Mouse (Mus musculus) c-Kit-positive CD71-negative TER-119-negative erythroid progenitor cells, embryonic 14.5 days (primary cell): ENCODE data around the gene Hrh1.
"Not testable (repeated sequence)": the region's sequence is repeated elsewhere in the genome, so short reads cannot be mapped to it uniquely, and the experiment has no call there.

Experiments used
- DNase-seq: peaks from one replicate; pipeline ENCODE4 v3.0.0-alpha.2; 2013; ENCODE audit warnings: low read depth

The Hrh1 gene

GRCm38 (mm10) chr6:114462747-114463146 lies 65.0 kb downstream of the Hrh1 start:
- DNase-seq = peak; percentile 13

DNA sequence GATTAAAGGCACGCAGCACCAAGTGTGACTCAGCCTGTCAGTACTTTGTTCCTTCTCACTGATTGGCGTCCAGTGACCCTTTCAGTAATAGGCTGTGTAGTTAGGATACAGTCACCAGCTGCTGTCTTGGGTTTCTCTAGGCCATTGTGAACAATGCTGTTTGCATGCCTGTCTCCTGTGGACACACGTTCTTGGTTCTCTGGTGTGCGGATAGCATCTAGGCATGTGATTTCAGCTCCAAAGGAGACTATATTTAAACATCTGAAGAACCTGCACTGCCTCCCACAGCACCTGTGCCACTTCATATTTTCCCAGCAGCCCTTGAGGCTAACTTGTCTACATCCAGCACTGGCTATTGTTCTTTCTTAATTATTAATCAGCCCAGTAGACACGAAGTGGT lies 75.8 kb downstream of the Hrh1 start:
- no peak for DNase-seq

DNA sequence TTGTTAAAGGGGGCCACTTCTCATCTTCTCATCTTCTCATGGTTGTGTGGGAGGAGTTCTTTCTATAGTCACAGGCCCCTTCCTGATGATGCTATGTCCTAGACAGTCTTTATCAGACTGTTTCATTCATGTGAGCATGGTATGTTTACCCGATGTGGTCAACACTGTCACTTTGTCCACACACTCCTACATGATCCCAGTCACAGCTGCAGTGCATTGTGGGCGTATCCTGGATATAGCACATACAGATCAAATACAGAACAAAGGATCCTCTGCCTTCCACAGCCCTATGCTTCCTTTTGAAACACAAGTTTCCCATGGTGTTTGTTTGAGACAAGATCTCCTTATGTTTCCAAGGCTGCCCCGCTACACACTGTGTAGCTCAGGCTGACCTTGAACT lies 76.3 kb downstream of the Hrh1 start:
- DNase-seq = no peak

GRCm38 (mm10) chr6:114474911-114475310 lies 77.2 kb downstream of the Hrh1 start:
- DNase-seq = no peak

DNA sequence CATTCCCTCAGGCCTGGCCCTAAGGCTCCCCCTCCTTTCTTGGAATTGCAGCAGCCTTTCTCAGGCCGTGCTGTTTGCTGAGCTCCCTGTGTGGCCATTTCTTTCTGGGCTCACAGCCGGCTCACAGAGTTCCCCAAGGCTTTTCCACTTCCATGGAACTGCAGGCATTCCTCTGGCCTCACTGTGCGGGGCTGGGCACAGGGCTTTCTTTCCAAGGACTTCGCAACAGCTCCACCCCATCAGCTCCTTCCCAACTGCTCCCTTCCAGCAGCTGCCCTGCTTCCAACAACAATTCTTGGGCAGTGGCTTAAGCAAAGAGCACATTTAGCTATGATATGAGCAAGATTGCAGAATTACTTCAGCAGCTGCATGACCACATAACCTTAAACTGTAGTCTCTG lies 81.0 kb downstream of the Hrh1 start:
- no peak for DNase-seq

DNA sequence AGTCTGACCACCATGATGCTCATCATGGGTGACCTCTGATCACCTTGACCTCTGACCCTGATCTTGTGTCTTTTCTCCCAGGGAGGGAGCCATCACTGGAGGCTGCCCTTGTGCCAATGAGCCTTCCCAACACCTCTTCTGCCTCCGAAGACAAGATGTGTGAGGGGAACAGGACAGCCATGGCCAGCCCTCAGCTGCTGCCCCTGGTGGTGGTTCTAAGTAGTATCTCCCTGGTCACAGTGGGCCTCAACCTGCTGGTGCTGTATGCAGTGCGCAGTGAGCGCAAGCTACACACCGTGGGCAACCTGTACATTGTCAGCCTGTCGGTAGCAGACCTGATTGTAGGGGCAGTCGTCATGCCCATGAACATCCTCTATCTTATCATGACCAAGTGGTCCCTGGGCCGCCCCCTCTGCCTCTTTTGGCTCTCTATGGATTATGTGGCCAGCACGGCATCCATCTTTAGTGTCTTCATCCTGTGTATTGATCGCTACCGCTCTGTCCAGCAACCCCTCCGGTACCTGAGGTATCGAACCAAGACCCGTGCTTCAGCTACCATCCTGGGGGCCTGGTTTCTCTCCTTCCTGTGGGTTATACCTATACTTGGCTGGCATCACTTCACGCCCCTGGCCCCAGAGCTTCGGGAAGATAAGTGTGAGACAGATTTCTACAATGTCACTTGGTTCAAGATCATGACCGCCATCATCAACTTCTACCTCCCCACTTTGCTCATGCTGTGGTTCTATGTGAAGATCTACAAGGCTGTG lies 82.1 kb downstream of the Hrh1 start:
- DNase-seq = no peak

DNA sequence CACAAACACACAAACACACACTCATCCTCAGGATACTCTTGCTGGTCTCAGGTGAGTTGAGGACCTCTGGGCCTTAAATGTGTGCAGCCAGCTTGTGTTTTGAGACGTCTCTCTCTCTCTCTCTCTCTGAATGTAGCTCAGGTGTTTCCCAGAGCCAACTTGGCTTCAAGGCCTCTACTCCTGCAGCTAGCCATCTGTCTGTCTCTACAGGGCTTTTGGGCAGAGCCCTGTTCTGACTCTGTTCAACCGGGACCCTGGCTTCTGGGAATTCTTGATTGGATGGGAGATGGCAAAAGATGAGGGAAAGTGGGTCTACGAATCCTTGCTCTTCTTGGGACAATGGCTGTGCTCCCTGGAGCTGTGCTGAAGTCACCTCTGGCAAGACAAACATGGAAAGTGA lies 91.6 kb downstream of the Hrh1 start:
- no peak for DNase-seq

GRCm38 (mm10) chr6:114492588-114492987 lies 94.9 kb downstream of the Hrh1 start:
- not testable (repeated sequence) for DNase-seq

DNA sequence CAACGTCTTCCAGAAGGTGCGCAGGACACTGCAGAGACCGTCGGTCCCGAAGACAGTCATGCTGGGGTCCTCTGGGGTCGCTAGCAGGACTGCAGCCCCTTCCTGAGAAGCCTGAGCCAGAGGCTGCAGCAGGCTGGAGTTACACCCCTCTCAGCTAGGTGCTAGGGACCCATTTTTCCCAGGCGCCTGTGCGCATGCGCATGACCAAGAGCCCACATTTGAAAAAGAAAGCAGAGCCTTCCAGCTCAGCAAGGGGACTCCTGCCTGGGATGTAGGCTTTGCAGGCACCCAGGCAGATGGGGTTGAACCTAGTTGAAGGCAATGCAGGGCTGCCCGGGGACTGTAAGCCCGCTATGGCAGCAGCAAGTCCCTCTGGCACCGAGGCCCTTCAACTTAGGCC lies 97.3 kb downstream of the Hrh1 start:
- DNase-seq = not testable (repeated sequence)

DNA sequence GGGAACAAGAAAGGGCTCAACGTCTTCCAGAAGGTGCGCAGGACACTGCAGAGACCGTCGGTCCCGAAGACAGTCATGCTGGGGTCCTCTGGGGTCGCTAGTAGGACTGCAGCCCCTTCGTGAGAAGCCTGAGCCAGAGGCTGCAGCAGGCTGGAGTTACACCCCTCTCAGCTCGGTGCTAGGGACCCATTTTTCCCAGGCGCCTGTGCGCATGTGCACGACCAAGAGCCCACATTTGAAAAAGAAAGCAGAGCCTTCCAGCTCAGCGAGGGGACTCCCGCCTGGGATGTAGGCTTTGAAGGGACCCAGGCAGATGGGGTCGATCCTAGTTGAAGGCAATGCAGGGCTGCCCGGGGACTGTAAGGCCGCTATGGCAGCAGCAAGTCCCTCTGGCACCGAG lies 116.3 kb downstream of the Hrh1 start:
- DNase-seq = not testable (repeated sequence)

GRCm38 (mm10) chr6:114528709-114529108 lies 131.0 kb downstream of the Hrh1 start:
- DNase-seq = not testable (repeated sequence)
